8 mouse cellular contexts compared by ENCODE assay signal in the genomic region with DNA sequence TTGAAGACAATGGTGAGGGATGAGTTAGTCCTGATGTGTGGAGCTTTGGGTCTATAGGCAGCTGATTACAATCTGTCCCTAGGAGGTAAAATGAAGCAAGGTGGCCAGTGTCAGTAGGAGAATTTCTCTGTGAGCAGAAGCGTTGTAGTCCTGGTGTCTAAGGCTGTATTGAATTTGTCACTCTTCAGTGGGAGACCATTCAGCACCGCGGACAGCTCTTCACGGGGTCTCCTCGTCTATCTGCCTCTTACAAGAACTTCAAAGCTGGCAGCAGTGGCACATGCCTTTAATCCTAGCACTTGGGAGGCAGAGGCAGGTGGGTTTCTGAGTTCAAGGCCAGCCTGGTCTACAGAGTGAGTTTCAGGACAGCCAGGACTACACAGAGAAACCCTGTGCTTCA.
DNase-seq lines count a peak whose midpoint lies in the region.
"Not testable (repeated sequence)": the region's sequence is repeated elsewhere in the genome, so short reads cannot be mapped to it uniquely, and the experiment has no call there.

No protein-coding gene starts in this region.

- WGBS in forebrain, embryonic 10.5 days: 17% methylated on average over 5 of the region's 5 CpGs
- WGBS in hindbrain, embryonic 10.5 days: 20% methylated on average over 5 of the region's 5 CpGs
- WGBS in limb, embryonic 10.5 days: 19% methylated on average over 5 of the region's 5 CpGs

- H3K27me3 ChIP-seq in forebrain, embryonic 10.5 days (ENCODE audit: poor library complexity, severe bottlenecking); hindbrain, embryonic 10.5 days (ENCODE audit: insufficient read depth, poor library complexity, severe bottlenecking); limb, embryonic 10.5 days (ENCODE audit: low read depth, poor library complexity, severe bottlenecking): not testable (repeated sequence)

- not testable (repeated sequence) for H3K9me3 ChIP-seq in forebrain, embryonic 10.5 days; hindbrain, embryonic 10.5 days; limb, embryonic 10.5 days (replicated peaks)

- H3K4me3 ChIP-seq in forebrain, embryonic 10.5 days; hindbrain, embryonic 10.5 days; limb, embryonic 10.5 days: not testable (repeated sequence)

- peak; percentile 50 for DNase-seq in 3T3-L1 (ENCODE audit: low read depth, low spot score)
- DNase-seq in R1 (ENCODE audit: low read depth, low spot score): peak; percentile 69
- DNase-seq in c-Kit-positive CD71-positive TER-119-negative erythroid progenitor cells, embryonic 14.5 days (ENCODE audit: low read depth): peak; percentile 9
- peak; percentile 59 for DNase-seq in forebrain, embryonic 10.5 days (ENCODE audit: extremely low spot score, low spot score)
- DNase-seq in hindbrain, embryonic 10.5 days (ENCODE audit: low spot score): peak; percentile 68
- peak; percentile 84 for DNase-seq in limb, embryonic 10.5 days (ENCODE audit: low spot score)
- peak; percentile 35 to 40 for DNase-seq in lung, postnatal 4 days
- peak; percentile 79 for DNase-seq in retina, postnatal 1 day

- not testable (repeated sequence) for H3K36me3 ChIP-seq in forebrain, embryonic 10.5 days (replicated peaks); hindbrain, embryonic 10.5 days; limb, embryonic 10.5 days

- not testable (repeated sequence) for H3K27ac ChIP-seq in forebrain, embryonic 10.5 days; hindbrain, embryonic 10.5 days; limb, embryonic 10.5 days

- H3K4me1 ChIP-seq in forebrain, embryonic 10.5 days: peaks cover 37% of the 10 kb centered on the region
- H3K4me1 ChIP-seq in hindbrain, embryonic 10.5 days (replicated peaks): peaks cover 26% of the 10 kb centered on the region
- H3K4me1 ChIP-seq in limb, embryonic 10.5 days: peaks cover 11% of the 10 kb centered on the region

Comparison
In these comparisons a context has a peak if more than half of its experiments do, and no peak if none do; other contexts are left out.
1. DNase-seq: peak in every context shown above with its lines; median percentile 84 in limb, embryonic 10.5 days; 79 in retina, postnatal 1 day; 69 in R1; 68 in hindbrain, embryonic 10.5 days; 59 in forebrain, embryonic 10.5 days; 50 in 3T3-L1; 38 in lung, postnatal 4 days; 9 in c-Kit-positive CD71-positive TER-119-negative erythroid progenitor cells, embryonic 14.5 days.